Mouse (Mus musculus): ENCODE results near the gene Olfr1283. TPM values are rescaled to one million over a fixed set of nuclear protein-coding genes. Genes with fewer than 3 reads are reported as not detected.

Gene Olfr1283
- not detected for total RNA-seq (2021)
- long read RNA-seq, experiment 1: 0 reads
- long read RNA-seq, experiment 2: 0 reads

DNA sequence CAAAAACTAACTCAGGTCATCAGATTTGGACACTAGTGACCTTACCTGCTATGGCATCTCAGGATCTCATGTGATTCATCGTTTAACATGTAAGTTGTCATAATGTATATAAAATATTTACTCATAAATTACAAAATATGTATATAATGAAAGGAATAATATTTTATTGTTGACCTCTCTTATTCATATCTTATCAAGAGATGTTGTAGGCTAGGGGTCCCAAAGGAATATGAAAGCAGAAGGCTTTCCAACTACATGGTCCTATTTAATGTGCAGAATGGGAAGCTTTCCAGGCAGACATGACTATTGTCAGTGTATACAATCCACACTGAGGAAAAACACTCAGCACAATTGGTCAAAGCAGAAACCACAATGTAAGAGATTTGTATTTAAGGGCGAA, at the start of gene Olfr1283:
Gene Olfr1283 (plus strand): TSS at position 301 of the 400 bp plus-strand sequence.
- DNase-seq (ENCODE audit: low spot score in 2 of 2): no peak

DNA sequence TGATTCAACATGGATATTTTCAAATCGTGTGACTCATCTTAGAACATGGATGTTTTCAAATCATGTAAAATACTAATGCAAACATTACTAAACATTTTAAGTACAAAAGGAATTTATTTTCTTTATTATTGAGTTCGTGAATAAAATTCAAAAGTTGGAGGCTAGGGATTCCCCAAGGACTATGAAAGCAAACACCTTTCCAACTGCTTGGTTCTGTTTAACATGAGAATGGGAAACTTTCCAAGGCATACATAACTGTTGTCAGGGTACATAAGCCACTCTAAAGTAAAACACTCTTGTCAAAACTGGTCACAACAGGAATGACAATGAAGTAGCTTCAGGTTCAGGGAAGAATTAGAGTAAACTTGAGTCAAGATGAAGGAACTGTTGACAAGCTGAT, 40.4 kb upstream of the Olfr1283 start, which contains the start of gene Olfr1281:
Gene Olfr1281 (plus strand): TSS at position 301 of the 400 bp plus-strand sequence.
- DNase-seq (ENCODE audit: low spot score in 2 of 2): no peak

- peak in 1 of 2 experiments; percentile 2 for DNase-seq (ENCODE audit: low spot score in 2 of 2)
Measured at GRCm38 (mm10) chr2:111333721-111334120, 32.9 kb upstream of the Olfr1283 start.

DNA sequence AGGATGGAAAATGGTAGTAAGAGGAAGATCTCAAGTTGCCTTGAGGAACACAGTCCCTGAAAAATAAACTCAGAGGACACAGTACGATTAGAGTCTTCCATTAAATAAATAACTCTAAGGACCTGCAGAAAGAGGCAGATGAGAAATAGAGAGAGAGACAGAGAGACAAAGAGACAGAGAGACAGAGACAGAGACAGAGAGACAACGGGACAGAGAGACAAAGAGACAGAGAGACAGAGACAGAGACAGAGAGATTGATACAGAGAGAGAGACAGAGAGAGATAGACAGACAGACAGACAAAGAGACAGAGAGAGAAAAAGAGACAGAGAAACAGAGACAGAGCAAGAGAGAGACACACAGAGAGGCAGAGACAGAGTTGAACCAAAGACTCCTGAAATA, 30.6 kb upstream of the Olfr1283 start, which contains the start of gene Olfr1282:
Gene Olfr1282 (minus strand): TSS at position 101 of the 400 bp plus-strand sequence.
- DNase-seq (ENCODE audit: low spot score in 2 of 2): no peak

DNA sequence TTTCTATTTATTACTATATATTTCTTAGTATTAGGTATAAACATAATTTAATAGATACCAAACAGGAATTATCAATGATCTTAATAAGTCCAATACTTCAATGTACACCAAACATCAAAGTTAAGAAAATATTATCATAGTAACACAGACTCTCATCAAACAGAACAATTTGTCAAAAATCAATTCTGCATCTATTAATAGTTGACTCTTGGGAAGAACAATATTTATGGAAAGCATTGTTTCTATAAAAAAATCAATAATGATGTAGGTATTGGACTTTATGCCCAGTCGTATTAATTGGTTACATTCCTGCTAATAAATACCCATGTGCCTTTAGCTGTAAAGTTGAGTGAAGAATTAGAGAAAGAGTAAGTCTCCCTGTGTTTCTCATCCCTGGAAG, 8.6 kb downstream of the Olfr1283 start, which contains the start of gene Olfr1284:
Gene Olfr1284 (plus strand): TSS at position 301 of the 400 bp plus-strand sequence.
- DNase-seq (ENCODE audit: low spot score in 2 of 2): no peak

Other genes with a start within 250 kb of the Olfr1283 start
- gene Gm15130, start 213.9 kb upstream of the Olfr1283 start, total RNA-seq (2021): not detected
- gene 4930430A15Rik, start 137.2 kb upstream of the Olfr1283 start, total RNA-seq (2021): not detected
- gene Olfr1275, start 131.5 kb upstream of the Olfr1283 start, total RNA-seq (2021): not detected
- gene Olfr1276, start 112.3 kb upstream of the Olfr1283 start, total RNA-seq (2021): not detected
- not detected for gene Olfr1277, start 92.7 kb upstream of the Olfr1283 start, total RNA-seq (2021)
- not detected for gene Olfr1278, start 76.7 kb upstream of the Olfr1283 start, total RNA-seq (2021)
- gene Olfr1279, start 66.2 kb upstream of the Olfr1283 start, total RNA-seq (2021): not detected
- gene Olfr1280, start 52.8 kb upstream of the Olfr1283 start, total RNA-seq (2021): not detected
- gene Olfr1281, start 40.3 kb upstream of the Olfr1283 start, total RNA-seq (2021): not detected
- gene Olfr1282, start 30.7 kb upstream of the Olfr1283 start, total RNA-seq (2021): not detected
- gene Olfr1284, start 8.7 kb downstream of the Olfr1283 start, total RNA-seq (2021): not detected
- gene Olfr1286, start 56.3 kb downstream of the Olfr1283 start, total RNA-seq (2021): not detected
- not detected for gene Olfr1287, start 82.4 kb downstream of the Olfr1283 start, total RNA-seq (2021)
- gene Olfr1288, start 107.3 kb downstream of the Olfr1283 start, total RNA-seq (2021): not detected
- gene Olfr1289, start 114.0 kb downstream of the Olfr1283 start, total RNA-seq (2021): not detected
- gene Olfr1290, start 127.0 kb downstream of the Olfr1283 start, total RNA-seq (2021): not detected
- not detected for gene Olfr1291-ps1, start 130.4 kb downstream of the Olfr1283 start, total RNA-seq (2021)
- not detected for gene Olfr1293-ps, start 158.4 kb downstream of the Olfr1283 start, total RNA-seq (2021)
- gene Olfr1294, start 173.5 kb downstream of the Olfr1283 start, total RNA-seq (2021): not detected
- gene Olfr1295, start 202.9 kb downstream of the Olfr1283 start, total RNA-seq (2021): not detected

All from left cerebral cortex, adult 18-20 months (tissue).